Mouse (Mus musculus) ovary, postnatal 14 days (tissue): ENCODE results near the gene Nampt.
A peak's percentile ranks its signal among the peaks of the same experiment; 100 is the strongest.

ENCODE experiments used
- DNase-seq: peaks from one replicate; pipeline ENCODE4 v3.0.0; 2022; ENCODE audit warnings: low spot score

The Nampt gene

GRCm38 (mm10) chr12:32897199-32898120 is 78.1 kb downstream of the Nampt start:
- peak; percentile 92 for DNase-seq

GRCm38 (mm10) chr12:32901005-32901404 is 81.7 kb downstream of the Nampt start:
- no peak for DNase-seq
